Mouse (Mus musculus): ENCODE measurements around the gene Mettl16. TPM values are rescaled to one million over a fixed set of nuclear protein-coding genes. Genes with fewer than 3 reads are reported as not detected.
A peak's percentile ranks its signal among the peaks of the same experiment; 100 is the strongest.

Mettl16 gene
- polyA plus RNA-seq, 1 experiment from 2014 or later = 34.8 TPM

- peak overlapping the region; percentile 65 for H3K27ac ChIP-seq
- ATAC-seq (ENCODE audit: low read depth) (no peak), DNase-seq (no peak)
- peaks cover 50% of the 10 kb centered on the region for H3K4me1 ChIP-seq (replicated peaks)
- no peaks in the 10 kb centered on the region for H3K27me3 ChIP-seq
- H3K4me2 ChIP-seq = no peak overlapping the region
- no peak overlapping the region for H3K9ac ChIP-seq
- H3K9me3 ChIP-seq (replicated peaks) = no peaks in the 10 kb centered on the region
- H3K4me3 ChIP-seq (replicated peaks) = no peak overlapping the region
- 50% methylated on average over 7 of the region's 7 CpGs for WGBS (ENCODE audit: insufficient replicate concordance)
- 0 out of 2 replicates have a peak, but pooled peaks cover 5% of the 10 kb centered on the region for H3K36me3 ChIP-seq
Observed at GRCm38 (mm10) chr11:74826151-74826550, 55.5 kb downstream of the Mettl16 start.

GRCm38 (mm10) chr11:74826702-74827101, 56.1 kb downstream of the Mettl16 start:
- no peak overlapping the region for H3K9ac ChIP-seq
- H3K36me3 ChIP-seq = 0 out of 2 replicates have a peak, but pooled peaks cover 5% of the 10 kb centered on the region
- no peaks in the 10 kb centered on the region for H3K9me3 ChIP-seq (replicated peaks)
- no peaks in the 10 kb centered on the region for H3K27me3 ChIP-seq
- no peak overlapping the region for H3K4me2 ChIP-seq
- DNase-seq (no peak), ATAC-seq (ENCODE audit: low read depth) (no peak)
- H3K4me3 ChIP-seq (replicated peaks) = no peak overlapping the region
- peaks cover 56% of the 10 kb centered on the region for H3K4me1 ChIP-seq (replicated peaks)
- 63% methylated on average over 5 of the region's 5 CpGs for WGBS (ENCODE audit: insufficient replicate concordance)
- H3K27ac ChIP-seq = peak overlapping the region; percentile 65; the same call in 1 of the 2 replicates

GRCm38 (mm10) chr11:74827791-74828403, 57.3 kb downstream of the Mettl16 start:
- 48% methylated on average over 7 of the region's 7 CpGs for WGBS (ENCODE audit: insufficient replicate concordance)
- ATAC-seq (ENCODE audit: low read depth) (no peak), DNase-seq (no peak)
- 0 out of 2 replicates have a peak, but pooled peaks cover 5% of the 10 kb centered on the region for H3K36me3 ChIP-seq
- H3K27ac ChIP-seq = peak overlapping the region; percentile 96
- H3K9ac ChIP-seq = no peak overlapping the region
- H3K27me3 ChIP-seq = no peaks in the 10 kb centered on the region
- H3K4me1 ChIP-seq (replicated peaks) = peaks cover 63% of the 10 kb centered on the region
- H3K4me2 ChIP-seq = 0 out of 2 replicates have a peak overlapping the region, but pooled peaks have one; percentile 100
- H3K9me3 ChIP-seq (replicated peaks) = no peaks in the 10 kb centered on the region
- no peak overlapping the region for H3K4me3 ChIP-seq (replicated peaks)

GRCm38 (mm10) chr11:74828404-74828931, 57.8 kb downstream of the Mettl16 start:
- ATAC-seq (ENCODE audit: low read depth) (no peak), DNase-seq (no peak)
- Histone ChIP-seq H3K4me3 (replicated peaks) (no peak overlapping the region; the same call in 1 of the 2 replicates), H3K9ac (no peak overlapping the region), H3K27me3 (no peaks in the 10 kb centered on the region), H3K4me2 (peak overlapping the region; percentile 100), H3K27ac (peak overlapping the region; percentile 96), H3K9me3 (replicated peaks) (no peaks in the 10 kb centered on the region), H3K36me3 (0 out of 2 replicates have a peak, but pooled peaks cover 5% of the 10 kb centered on the region), H3K4me1 (replicated peaks) (peaks cover 68% of the 10 kb centered on the region)
- 48% methylated on average over 2 of the region's 2 CpGs for WGBS (ENCODE audit: insufficient replicate concordance)

- WGBS (ENCODE audit: insufficient replicate concordance) = 24% methylated on average over 11 of the region's 11 CpGs
- DNase-seq (no peak), ATAC-seq (ENCODE audit: low read depth) (no peak)
- Histone ChIP-seq H3K4me1 (replicated peaks) (peaks cover 74% of the 10 kb centered on the region), H3K9ac (peak overlapping the region; percentile 90), H3K4me3 (replicated peaks) (peak overlapping the region; percentile 76), H3K27me3 (no peaks in the 10 kb centered on the region), H3K36me3 (0 out of 2 replicates have a peak, but pooled peaks cover 5% of the 10 kb centered on the region), H3K9me3 (replicated peaks) (no peaks in the 10 kb centered on the region), H3K4me2 (peak overlapping the region; percentile 100), H3K27ac (peak overlapping the region; percentile 96)
Observed at GRCm38 (mm10) chr11:74828965-74829550, 58.4 kb downstream of the Mettl16 start.

GRCm38 (mm10) chr11:74829812-74830211, 59.2 kb downstream of the Mettl16 start:
- Histone ChIP-seq H3K9ac (peak overlapping the region; percentile 90), H3K36me3 (no peaks in the 10 kb centered on the region), H3K9me3 (replicated peaks) (no peaks in the 10 kb centered on the region), H3K27me3 (no peaks in the 10 kb centered on the region), H3K4me2 (peak overlapping the region; percentile 100), H3K4me1 (replicated peaks) (peaks cover 82% of the 10 kb centered on the region), H3K27ac (peak overlapping the region; percentile 96), H3K4me3 (replicated peaks) (peak overlapping the region; percentile 76)
- ATAC-seq (ENCODE audit: low read depth) = peak; percentile 47
- DNase-seq = peak; percentile 82
- WGBS (ENCODE audit: insufficient replicate concordance) = 0% methylated on average over 20 of the region's 20 CpGs

GRCm38 (mm10) chr11:74830256-74831161, 59.9 kb downstream of the Mettl16 start, which contains the start of gene Mnt:
Gene Mnt, plus strand, starts transcription at chr11:74830920.
- Histone ChIP-seq H3K9me3 (replicated peaks) (no peaks in the 10 kb centered on the region), H3K4me1 (replicated peaks) (peaks cover 83% of the 10 kb centered on the region), H3K9ac (peak within 1 kb of the TSS; percentile 90), H3K4me3 (replicated peaks) (peak within 1 kb of the TSS; percentile 76), H3K4me2 (peak within 1 kb of the TSS; percentile 100), H3K27ac (peak within 1 kb of the TSS; percentile 96), H3K27me3 (no peaks in the 10 kb centered on the region), H3K36me3 (no peaks in the 10 kb centered on the region)
- 1% methylated on average over 70 of the region's 70 CpGs for WGBS (ENCODE audit: insufficient replicate concordance)
- DNase-seq = peak; percentile 95
- peak; percentile 72 for ATAC-seq (ENCODE audit: low read depth)

GRCm38 (mm10) chr11:74831191-74831605, 60.6 kb downstream of the Mettl16 start:
- H3K9me3 ChIP-seq (replicated peaks) = no peaks in the 10 kb centered on the region
- peak; percentile 52 for DNase-seq
- peak overlapping the region; percentile 96 for H3K27ac ChIP-seq
- WGBS (ENCODE audit: insufficient replicate concordance) = under 1% methylated on average over 35 of the region's 35 CpGs
- no peaks in the 10 kb centered on the region for H3K27me3 ChIP-seq
- no peaks in the 10 kb centered on the region for H3K36me3 ChIP-seq
- peak overlapping the region; percentile 100 for H3K4me2 ChIP-seq
- H3K4me1 ChIP-seq (replicated peaks) = peaks cover 85% of the 10 kb centered on the region
- peak overlapping the region; percentile 76 for H3K4me3 ChIP-seq (replicated peaks)
- ATAC-seq (ENCODE audit: low read depth) = no peak
- H3K9ac ChIP-seq = peak overlapping the region; percentile 90

- under 1% methylated on average over 61 of the region's 61 CpGs for WGBS (ENCODE audit: insufficient replicate concordance)
- peak overlapping the region; percentile 96 for H3K27ac ChIP-seq
- H3K4me2 ChIP-seq = peak overlapping the region; percentile 100
- no peaks in the 10 kb centered on the region for H3K27me3 ChIP-seq
- no peaks in the 10 kb centered on the region; the same call in 1 of the 2 replicates for H3K36me3 ChIP-seq
- H3K4me1 ChIP-seq (replicated peaks) = peaks cover 85% of the 10 kb centered on the region
- ATAC-seq (ENCODE audit: low read depth) (peak; percentile 81), DNase-seq (peak; percentile 98)
- peak overlapping the region; percentile 76 for H3K4me3 ChIP-seq (replicated peaks)
- H3K9ac ChIP-seq = peak overlapping the region; percentile 90
- no peaks in the 10 kb centered on the region for H3K9me3 ChIP-seq (replicated peaks)
Observed at GRCm38 (mm10) chr11:74831606-74832451, 61.2 kb downstream of the Mettl16 start.

- H3K4me2 ChIP-seq = peak overlapping the region; percentile 100
- no peak for ATAC-seq (ENCODE audit: low read depth)
- peak overlapping the region; percentile 76 for H3K4me3 ChIP-seq (replicated peaks)
- DNase-seq = peak; percentile 68
- H3K27me3 ChIP-seq = no peaks in the 10 kb centered on the region
- WGBS (ENCODE audit: insufficient replicate concordance) = 1% methylated on average over 26 of the region's 26 CpGs
- no peaks in the 10 kb centered on the region for H3K9me3 ChIP-seq (replicated peaks)
- H3K4me1 ChIP-seq (replicated peaks) = peaks cover 85% of the 10 kb centered on the region
- no peaks in the 10 kb centered on the region; the same call in 1 of the 2 replicates for H3K36me3 ChIP-seq
- peak overlapping the region; percentile 96 for H3K27ac ChIP-seq
- H3K9ac ChIP-seq = peak overlapping the region; percentile 80
Observed at GRCm38 (mm10) chr11:74832503-74833143, 62.0 kb downstream of the Mettl16 start.
